Mouse (Mus musculus): ENCODE data around the gene Fam133b.

- TF ChIP-seq CTCF (IDR thresholded peaks at IDR 0.05; ENCODE audit: low read depth, low read length): peak; percentile 66
- no peak for TF ChIP-seq POLR2A (IDR thresholded peaks at IDR 0.05; ENCODE audit: insufficient read depth, low read length)
Measured at GRCm38 (mm10) chr5:3543629-3544479, at the start of gene Fam133b.

Data from ES-Bruce4 (cell line).